Mouse (Mus musculus): ENCODE data around the gene Gstz1. TPM values are rescaled to one million over a fixed set of nuclear protein-coding genes. Genes with fewer than 3 reads are reported as not detected.

Gstz1 gene
- total and polyA plus RNA-seq, 3 experiments = 19.7 to 27.5 (median 22.3) TPM

DNA sequence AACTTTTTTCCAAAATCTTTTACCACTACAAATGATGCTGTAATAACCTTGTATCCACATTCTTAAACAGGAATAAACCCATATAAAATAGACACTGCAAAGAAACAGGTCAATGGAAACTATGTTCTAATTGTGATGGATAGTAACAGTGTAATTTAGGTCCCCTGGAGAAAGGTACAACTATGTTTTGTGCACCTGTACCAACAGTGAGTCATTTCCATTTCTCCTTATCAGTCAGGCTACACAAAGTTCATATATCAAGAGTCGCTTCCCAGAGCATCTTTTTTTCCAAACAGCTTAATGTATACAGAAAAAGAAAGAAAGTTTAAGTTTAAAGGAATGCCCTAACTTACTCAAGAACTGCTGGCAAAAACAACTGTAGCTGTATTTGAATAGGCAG is 48.1 kb downstream of the Gstz1 start (continued):
- TF ChIP-seq UBTF (IDR thresholded peaks at IDR 0.05; ENCODE audit: low read depth, low read length) (no peak), MEF2A (IDR thresholded peaks at IDR 0.05; ENCODE audit: borderline replicate concordance, low read depth, low read length) (peak; percentile 72), TCF12 (IDR thresholded peaks at IDR 0.05; ENCODE audit: low read depth, low read length) (peak; percentile 95), ZKSCAN1 (IDR thresholded peaks at IDR 0.05; ENCODE audit: borderline replicate concordance, low read depth, low read length) (no peak), USF1 (IDR thresholded peaks at IDR 0.05; ENCODE audit: low read depth, low read length) (no peak)

- peaks cover 59% of the 10 kb centered on the region for H3K79me2 ChIP-seq (replicated peaks; ENCODE audit: control insufficient read depth, extremely low read depth, insufficient read depth, poor library complexity, severe bottlenecking)
- peaks cover 0 to 10% of the 10 kb centered on the region in 2 experiments for H3K36me3 ChIP-seq (replicated peaks in 1 of 2; ENCODE audit: control insufficient read depth in 1 of 2, insufficient read depth in 1 of 2, low read length in 1 of 2)
- peak overlapping the region; percentile 98 for H3K27ac ChIP-seq (ENCODE audit: insufficient read depth, low read depth)
- H3K4me2 ChIP-seq (ENCODE audit: insufficient read depth, low read depth, poor library complexity, severe bottlenecking) = peak overlapping the region; percentile 98
- no peaks in the 10 kb centered on the region for H3K9me3 ChIP-seq (replicated peaks; ENCODE audit: low read length)
- peak overlapping the region; percentile 98; the same call in 1 of the 2 replicates for H3K9ac ChIP-seq (ENCODE audit: insufficient read depth, low read depth)
- H3K4me1 ChIP-seq (ENCODE audit: control insufficient read depth in 1 of 2, insufficient read depth in 2 of 2) = peaks cover 11 to 39% of the 10 kb centered on the region in 2 experiments; a peak in 3 of 4 replicates
- H3K27me3 ChIP-seq (replicated peaks) = no peaks in the 10 kb centered on the region
- TF ChIP-seq POLR2A (IDR thresholded peaks at IDR 0.05; ENCODE audit: low read depth, low read length) = peak; percentile 48; the same call in 1 of the 2 replicates
- no peak for TF ChIP-seq NELFE (IDR thresholded peaks at IDR 0.05; ENCODE audit: low read depth, low read length)
- no peak for TF ChIP-seq USF1 (IDR thresholded peaks at IDR 0.05; ENCODE audit: low read depth, low read length)
- TF ChIP-seq ELF1 (IDR thresholded peaks at IDR 0.05; ENCODE audit: low read depth, low read length) = no peak; the same call in 1 of the 2 replicates
- 0 out of 2 replicates have a peak, but pooled peaks have one; percentile 72 for TF ChIP-seq MAFK (IDR thresholded peaks at IDR 0.05; ENCODE audit: insufficient replicate concordance, low read length)
- no peak for TF ChIP-seq PAX5 (IDR thresholded peaks at IDR 0.05; ENCODE audit: low read length)
- TF ChIP-seq CHD1 (IDR thresholded peaks at IDR 0.05; ENCODE audit: low read depth, low read length) = no peak
- TF ChIP-seq E2F4 (IDR thresholded peaks at IDR 0.05; ENCODE audit: insufficient replicate concordance, low read depth, low read length) = no peak
- TF ChIP-seq CTCF (conservative IDR thresholded peaks at IDR 0.05 in 1 of 2, IDR thresholded peaks at IDR 0.05 in 1 of 2; ENCODE audit: low read depth in 2 of 2, low read length in 2 of 2) = no peak
- TF ChIP-seq SIN3A (IDR thresholded peaks at IDR 0.05; ENCODE audit: low read length) = peak; percentile 88
- no peak; the same call in 1 of the 2 replicates for TF ChIP-seq MXI1 (IDR thresholded peaks at IDR 0.05; ENCODE audit: low read depth, low read length)
- peak; percentile 97 for TF ChIP-seq EP300 (IDR thresholded peaks at IDR 0.05; ENCODE audit: low read length)
- peak; percentile 62; the same call in 1 of the 2 replicates for TF ChIP-seq MAZ (IDR thresholded peaks at IDR 0.05; ENCODE audit: low read depth, low read length)
- peak; percentile 40; the same call in 1 of the 2 replicates for TF ChIP-seq HCFC1 (IDR thresholded peaks at IDR 0.05; ENCODE audit: low read depth, low read length)
- TF ChIP-seq JUND (conservative IDR thresholded peaks at IDR 0.05; ENCODE audit: low read depth, low read length) = peak; percentile 63
- no peak for TF ChIP-seq KAT2A (IDR thresholded peaks at IDR 0.05; ENCODE audit: insufficient replicate concordance, low read length)
- TF ChIP-seq MEF2A (IDR thresholded peaks at IDR 0.05; ENCODE audit: borderline replicate concordance, low read depth, low read length) = peak; percentile 98
- peak; percentile 67; the same call in 1 of the 2 replicates for TF ChIP-seq RCOR1 (conservative IDR thresholded peaks at IDR 0.05; ENCODE audit: low read depth, low read length)
- TF ChIP-seq GABPA (IDR thresholded peaks at IDR 0.05; ENCODE audit: insufficient replicate concordance, low read depth, low read length) = no peak
- TF ChIP-seq UBTF (IDR thresholded peaks at IDR 0.05; ENCODE audit: low read depth, low read length) = 0 out of 2 replicates have a peak, but pooled peaks have one; percentile 65
- TF ChIP-seq NRF1 (IDR thresholded peaks at IDR 0.05; ENCODE audit: low read depth, low read length) = no peak
- 0 out of 2 replicates have a peak, but pooled peaks have one; percentile 13 for TF ChIP-seq CHD2 (IDR thresholded peaks at IDR 0.05; ENCODE audit: low read length)
- peak; percentile 65; the same call in 1 of the 2 replicates for TF ChIP-seq JUN (IDR thresholded peaks at IDR 0.05; ENCODE audit: insufficient read depth, low read depth, low read length)
- peak; percentile 97 for TF ChIP-seq TCF12 (IDR thresholded peaks at IDR 0.05; ENCODE audit: low read depth, low read length)
- peak; percentile 100 for TF ChIP-seq ZNF384 (IDR thresholded peaks at IDR 0.05; ENCODE audit: low read depth, low read length)
- no peak; the same call in 1 of the 2 replicates for TF ChIP-seq ZMIZ1 (IDR thresholded peaks at IDR 0.05; ENCODE audit: low read depth, low read length)
- peak; percentile 70; the same call in 1 of the 2 replicates for TF ChIP-seq TBP (conservative IDR thresholded peaks at IDR 0.05; ENCODE audit: low read depth, low read length)
- peak; percentile 36; the same call in 1 of the 2 replicates for TF ChIP-seq MYC (IDR thresholded peaks at IDR 0.05; ENCODE audit: low read depth, low read length)
- peak; percentile 94 for TF ChIP-seq ETS1 (conservative IDR thresholded peaks at IDR 0.05; ENCODE audit: low read depth, low read length)
- TF ChIP-seq BHLHE40 (IDR thresholded peaks at IDR 0.05; ENCODE audit: low read depth, low read length) = peak; percentile 88
- TF ChIP-seq POLR2AphosphoS2 (IDR thresholded peaks at IDR 0.05; ENCODE audit: low read depth, low read length) = no peak
- peak; percentile 90 for TF ChIP-seq IRF4 (IDR thresholded peaks at IDR 0.05; ENCODE audit: low read depth, low read length)
- peak; percentile 82 for DNase-seq (ENCODE audit: extremely low read depth)
- peak overlapping the region; percentile 46 to 99 (median 96) for H3K4me3 ChIP-seq (replicated peaks in 1 of 3; ENCODE audit: low read depth in 2 of 3, low read length in 2 of 3, poor library complexity in 1 of 3)
- in situ Hi-C loops (cut with MboI; ENCODE audit: low pct_ligation_motif_present, low pct_unique_long_range_greater_than_20kb, low sequenced_read_pairs) = no loop called here
- dilution Hi-C loops (cut with MboI; ENCODE audit: extremely low pct_ligation_motif_present, extremely low pct_unique_long_range_greater_than_20kb, low sequenced_read_pairs) = no loop called here
These were observed 49.3 kb downstream of the Gstz1 start for GRCm38 (mm10) chr12:87196310-87196709.

Data from CH12.LX (cell line).